Mouse (Mus musculus) limb, embryonic 14.5 days (tissue): Measurements from ENCODE around the gene Zfp697. TPM values are rescaled to one million over a fixed set of nuclear protein-coding genes. Genes with fewer than 3 reads are reported as not detected.
"Not testable (repeated sequence)": the region's sequence is repeated elsewhere in the genome, so short reads cannot be mapped to it uniquely, and the experiment has no call there.

Experiments
- ATAC-seq: fragments of 200-750 bp; cut with Nextera tagmentation; 2 replicates; pipeline ENCODE4 v1.8.0; 2017; ENCODE audit warnings: low read depth, moderate number of reproducible peaks, moderate TSS enrichment; ENCODE audit not compliant: low FRiP score
- DNase-seq: peaks from one replicate; pipeline ENCODE4 v3.0.0-alpha.2; 2015; ENCODE audit warnings: low spot score
- H3K27ac ChIP-seq: fragments of 300-500 bp; sonication (generic); replicated peaks from 2 replicates; pipeline ENCODE4 v1.5.1; 2014; ENCODE audit warnings: low read depth, mild to moderate bottlenecking, low read length, moderate library complexity, mixed read lengths
- H3K27me3 ChIP-seq: fragments of 300-500 bp; sonication (generic); 2 replicates; pipeline ENCODE4 v1.6.1; 2014; ENCODE audit warnings: low read length, mixed read lengths; ENCODE audit not compliant: control insufficient read depth, insufficient read depth
- H3K36me3 ChIP-seq: fragments of 300-500 bp; sonication (generic); 2 replicates; pipeline ENCODE4 v1.6.1; 2014; ENCODE audit warnings: mild to moderate bottlenecking, low read length, moderate library complexity, mixed read lengths; ENCODE audit not compliant: control insufficient read depth, insufficient read depth
- H3K4me1 ChIP-seq: fragments of 300-500 bp; sonication (generic); 2 replicates; pipeline ENCODE4 v1.6.1; 2014; ENCODE audit warnings: antibody characterized with exemption, low read length, mixed read lengths; ENCODE audit not compliant: control insufficient read depth, insufficient read depth
- H3K4me2 ChIP-seq: fragments of 300-500 bp; sonication (generic); replicated peaks from 2 replicates; pipeline ENCODE4 v1.6.1; 2014; ENCODE audit warnings: low read depth, mild to moderate bottlenecking, low read length, moderate library complexity; ENCODE audit not compliant: severe bottlenecking
- H3K4me3 ChIP-seq: fragments of 300-500 bp; sonication (generic); replicated peaks from 2 replicates; pipeline ENCODE4 v1.5.1; 2014; ENCODE audit warnings: low read length
- H3K9ac ChIP-seq: fragments of 300-500 bp; sonication (generic); 2 replicates; pipeline ENCODE4 v1.6.1; 2014; ENCODE audit warnings: mild to moderate bottlenecking, low read depth, low read length, moderate library complexity; ENCODE audit not compliant: severe bottlenecking
- H3K9me3 ChIP-seq: fragments of 300-500 bp; sonication (generic); 2 replicates; pipeline ENCODE4 v1.6.1; 2016; ENCODE audit warnings: low read length; ENCODE audit not compliant: control insufficient read depth
- WGBS: fragments of 180-500 bp; shearing (Covaris S2); extraction: QIAGEN DNeasy Blood & Tissue Kit; methylation state at CpG from one replicate; pipeline ENCODE4 v1.1.7; 2014; 5-methylcytosine and 5-hydroxymethylcytosine counted together
- polyA plus RNA-seq, 2 experiments: library from polyadenylated mRNA; depleted of rRNA in 1 of 2; stranded (reverse) in 1 of 2; unstranded in 1 of 2; fragments of >200 nt; fragmentation: Nextera tagmentation in 1 of 2; extraction: Ambion mirVana in 1 of 2; gene quantifications; 2 replicates each; pipeline versions ENCODE4 v1.2.1 to v1.2.3; 2012 to 2014

Zfp697 gene
- polyA plus RNA-seq, 2 experiments = 6.4 to 8.6 TPM

GRCm38 (mm10) chr3:98524552-98524951, 142.3 kb downstream of the Zfp697 start:
- not testable (repeated sequence) for H3K36me3 ChIP-seq, H3K9ac ChIP-seq, H3K4me1 ChIP-seq, ATAC-seq, H3K9me3 ChIP-seq, H3K4me2 ChIP-seq, H3K4me3 ChIP-seq, H3K27ac ChIP-seq, DNase-seq, H3K27me3 ChIP-seq
- WGBS = no CpG with 5 or more reads among the region's 1 CpGs

- ATAC-seq, H3K27me3 ChIP-seq, H3K4me2 ChIP-seq, H3K9me3 ChIP-seq, H3K9ac ChIP-seq, H3K4me3 ChIP-seq, H3K27ac ChIP-seq, H3K36me3 ChIP-seq, H3K4me1 ChIP-seq, DNase-seq: not testable (repeated sequence)
These were observed 142.7 kb downstream of the Zfp697 start for GRCm38 (mm10) chr3:98524978-98525377.

- not testable (repeated sequence) for H3K4me2 ChIP-seq, H3K9ac ChIP-seq, H3K27ac ChIP-seq, H3K4me3 ChIP-seq, H3K4me1 ChIP-seq, H3K36me3 ChIP-seq, H3K27me3 ChIP-seq, ATAC-seq, DNase-seq, H3K9me3 ChIP-seq
These were observed 165.4 kb downstream of the Zfp697 start for GRCm38 (mm10) chr3:98547641-98548040.

DNA sequence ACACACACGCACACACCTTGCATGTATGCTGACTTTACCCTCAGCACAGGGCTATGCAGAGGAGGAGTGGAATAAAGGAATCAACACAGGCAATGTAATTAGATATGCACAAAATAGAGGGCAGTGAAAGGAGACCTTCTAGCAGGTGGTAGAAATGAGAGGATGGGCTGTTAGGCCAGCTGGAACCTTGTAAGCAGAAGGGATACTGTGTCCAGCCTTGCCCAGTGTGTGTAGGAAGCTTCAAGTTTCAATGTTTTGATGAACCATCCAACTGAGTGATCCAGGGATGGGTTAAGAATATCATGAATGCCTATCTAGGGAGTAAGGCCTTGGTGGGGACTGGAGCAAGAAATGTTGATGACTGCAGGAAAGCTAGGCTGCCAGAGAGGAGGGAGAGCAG, 166.2 kb downstream of the Zfp697 start:
- H3K9ac ChIP-seq, H3K4me1 ChIP-seq, DNase-seq: not testable (repeated sequence)

DNA sequence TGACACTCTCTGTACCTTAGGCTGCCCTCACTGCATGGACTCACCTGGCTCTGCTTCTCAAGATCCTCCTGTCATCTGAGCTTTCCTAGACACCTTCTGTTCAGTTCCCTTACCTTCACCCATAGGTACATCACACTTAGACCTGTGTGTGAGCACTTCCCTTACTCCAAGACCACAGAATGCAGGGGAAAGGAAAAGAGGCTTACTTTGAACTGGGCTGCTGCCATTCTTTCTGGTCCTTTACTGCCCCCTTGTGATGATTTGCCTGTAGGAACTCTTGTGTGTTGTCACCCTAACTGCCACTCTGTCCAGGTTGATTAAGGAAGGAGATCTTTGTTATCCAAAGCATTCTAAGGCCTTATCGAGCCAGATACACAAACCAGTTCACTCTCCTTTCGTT, 168.0 kb downstream of the Zfp697 start:
- not testable (repeated sequence) for H3K36me3 ChIP-seq, H3K4me1 ChIP-seq, H3K27me3 ChIP-seq, H3K9me3 ChIP-seq, H3K4me2 ChIP-seq, H3K4me3 ChIP-seq, ATAC-seq, H3K27ac ChIP-seq, DNase-seq, H3K9ac ChIP-seq
- WGBS = no CpG with 5 or more reads among the region's 2 CpGs

More for the DNA sequence above, 166.2 kb downstream of the Zfp697 start:
- not testable (repeated sequence) for H3K4me2 ChIP-seq, H3K4me3 ChIP-seq, H3K9me3 ChIP-seq, H3K27ac ChIP-seq, H3K27me3 ChIP-seq, ATAC-seq, H3K36me3 ChIP-seq
- WGBS = 80% methylated on average over 1 of the region's 1 CpGs

- WGBS = no CpG with 5 or more reads among the region's 1 CpGs
- H3K36me3 ChIP-seq, H3K4me2 ChIP-seq, H3K9me3 ChIP-seq, H3K4me1 ChIP-seq, H3K27me3 ChIP-seq, H3K4me3 ChIP-seq, DNase-seq, H3K27ac ChIP-seq, H3K9ac ChIP-seq, ATAC-seq: not testable (repeated sequence)
These were observed 168.6 kb downstream of the Zfp697 start for GRCm38 (mm10) chr3:98550832-98551231.

DNA sequence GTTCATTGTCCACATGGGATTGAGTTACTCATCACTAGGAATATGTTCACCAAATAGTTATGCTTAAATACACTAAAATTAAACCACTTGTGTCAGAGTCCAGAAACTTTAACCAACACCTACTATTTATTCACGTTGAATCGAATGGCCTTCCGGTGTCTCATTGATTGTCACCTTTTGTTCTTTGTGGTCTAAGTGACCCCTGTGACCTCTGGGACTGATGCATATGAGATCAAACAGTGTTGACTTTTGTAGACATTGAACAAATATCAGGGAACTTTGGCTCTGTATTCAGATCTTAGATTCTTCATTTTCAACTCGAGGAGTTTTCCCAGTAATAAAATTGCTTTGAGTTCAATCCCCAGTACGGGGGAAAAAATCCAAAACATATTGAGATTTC, 178.4 kb downstream of the Zfp697 start:
- not testable (repeated sequence) for DNase-seq, H3K27me3 ChIP-seq, H3K4me1 ChIP-seq, H3K9me3 ChIP-seq, H3K36me3 ChIP-seq, H3K27ac ChIP-seq, H3K4me3 ChIP-seq, H3K9ac ChIP-seq, H3K4me2 ChIP-seq, ATAC-seq
- WGBS = no CpG with 5 or more reads among the region's 5 CpGs

- not testable (repeated sequence) for H3K4me2 ChIP-seq, H3K4me3 ChIP-seq, H3K36me3 ChIP-seq, DNase-seq, H3K27ac ChIP-seq, H3K9ac ChIP-seq, H3K27me3 ChIP-seq, ATAC-seq, H3K9me3 ChIP-seq, H3K4me1 ChIP-seq
- no CpG with 5 or more reads among the region's 2 CpGs for WGBS
These were observed 181.6 kb downstream of the Zfp697 start for GRCm38 (mm10) chr3:98563831-98564230.

GRCm38 (mm10) chr3:98564894-98565293, 182.6 kb downstream of the Zfp697 start:
- not testable (repeated sequence) for DNase-seq, H3K9me3 ChIP-seq, H3K27me3 ChIP-seq, H3K9ac ChIP-seq, H3K4me2 ChIP-seq, ATAC-seq, H3K27ac ChIP-seq, H3K4me1 ChIP-seq, H3K4me3 ChIP-seq, H3K36me3 ChIP-seq
- no CpG with 5 or more reads among the region's 3 CpGs for WGBS
